Mouse (Mus musculus) hindbrain, embryonic 12.5 days (tissue): ENCODE results near the gene Tectb. TPM values are rescaled to one million over a fixed set of nuclear protein-coding genes. Genes with fewer than 3 reads are reported as not detected.

Source experiments
- ATAC-seq: fragments of 200-750 bp; cut with Nextera tagmentation; 2 replicates; pipeline ENCODE4 v1.8.0; 2017; ENCODE audit warnings: moderate TSS enrichment; ENCODE audit not compliant: low FRiP score
- H3K27ac ChIP-seq: fragments of 300-500 bp; sonication (generic); 2 replicates; pipeline ENCODE4 v1.5.1; 2016; ENCODE audit warnings: mild to moderate bottlenecking
- H3K27me3 ChIP-seq: fragments of 300-500 bp; sonication (generic); 2 replicates; pipeline ENCODE4 v1.6.1; 2016; ENCODE audit warnings: mild to moderate bottlenecking
- H3K36me3 ChIP-seq: fragments of 300-500 bp; sonication (generic); 2 replicates; pipeline ENCODE4 v1.6.1; 2016; ENCODE audit warnings: mild to moderate bottlenecking
- H3K4me1 ChIP-seq: fragments of 300-500 bp; sonication (generic); 2 replicates; pipeline ENCODE4 v1.6.1; 2016
- H3K4me2 ChIP-seq: fragments of 300-500 bp; sonication (generic); replicated peaks from 2 replicates; pipeline ENCODE4 v1.6.1; 2016; ENCODE audit warnings: mild to moderate bottlenecking
- H3K4me3 ChIP-seq: fragments of 300-500 bp; sonication (generic); 2 replicates; pipeline ENCODE4 v1.5.1; 2016; ENCODE audit warnings: mild to moderate bottlenecking
- H3K9ac ChIP-seq: fragments of 300-500 bp; sonication (generic); 2 replicates; pipeline ENCODE4 v1.6.1; 2016; ENCODE audit warnings: mild to moderate bottlenecking, moderate library complexity
- H3K9me3 ChIP-seq: fragments of 300-500 bp; sonication (generic); replicated peaks from 2 replicates; pipeline ENCODE4 v1.6.1; 2016; ENCODE audit warnings: mild to moderate bottlenecking
- WGBS: fragments of 180-500 bp; shearing (Covaris S2); methylation state at CpG from one replicate; pipeline ENCODE4 v1.1.7; 2016; 5-methylcytosine and 5-hydroxymethylcytosine counted together
- polyA plus RNA-seq: library from polyadenylated mRNA; unstranded; fragments of >200 nt; fragmentation: Nextera tagmentation; extraction: Ambion mirVana; gene quantifications from 2 replicates; pipeline ENCODE4 v1.2.1, GENCODE M21; 2016

Tectb gene
- polyA plus RNA-seq, 1 experiment from 2014 or later, result 0.57 TPM

DNA sequence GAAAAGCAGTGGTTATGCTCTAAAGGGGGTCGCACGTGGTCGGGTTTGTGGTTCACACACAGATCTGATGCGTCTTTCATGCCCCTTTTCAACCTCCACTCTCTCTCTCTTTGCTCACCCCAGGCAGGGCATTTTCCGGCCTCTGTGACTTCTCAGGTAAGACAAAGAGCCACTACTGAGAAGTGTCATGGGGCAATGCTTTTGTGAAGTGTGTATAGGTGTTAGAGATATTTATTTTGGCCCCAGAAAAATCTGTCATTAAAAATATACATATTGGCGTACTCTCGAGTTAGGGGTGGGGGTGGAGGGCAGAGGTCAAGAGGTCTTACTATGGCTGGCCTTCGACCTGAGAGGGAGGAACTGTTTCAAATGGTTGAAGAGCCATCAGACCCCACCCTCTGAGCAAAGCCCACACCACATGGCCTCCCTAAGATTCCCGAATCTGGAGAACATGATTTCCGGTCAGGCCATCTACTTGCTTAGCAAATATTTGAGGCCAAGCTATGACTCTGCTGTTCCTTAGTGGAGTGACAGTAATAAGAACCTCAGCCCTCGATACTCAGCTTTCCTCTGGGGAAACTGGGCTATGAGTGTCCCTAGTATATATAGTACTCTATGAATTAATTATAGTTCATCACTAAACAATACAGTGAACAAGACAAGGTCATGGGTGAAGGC is 13.3 kb downstream of the Tectb start:
- H3K27me3 ChIP-seq, result no peaks in the 10 kb centered on the region
- H3K4me1 ChIP-seq, result no peaks in the 10 kb centered on the region
- no peak overlapping the region for H3K27ac ChIP-seq
- 66% methylated on average over 11 of the region's 11 CpGs for WGBS
- no peaks in the 10 kb centered on the region for H3K9me3 ChIP-seq
- no peak overlapping the region for H3K4me2 ChIP-seq
- H3K36me3 ChIP-seq, result no peaks in the 10 kb centered on the region
- H3K9ac ChIP-seq, result no peak overlapping the region
- H3K4me3 ChIP-seq, result no peak overlapping the region
- no peak for ATAC-seq

DNA sequence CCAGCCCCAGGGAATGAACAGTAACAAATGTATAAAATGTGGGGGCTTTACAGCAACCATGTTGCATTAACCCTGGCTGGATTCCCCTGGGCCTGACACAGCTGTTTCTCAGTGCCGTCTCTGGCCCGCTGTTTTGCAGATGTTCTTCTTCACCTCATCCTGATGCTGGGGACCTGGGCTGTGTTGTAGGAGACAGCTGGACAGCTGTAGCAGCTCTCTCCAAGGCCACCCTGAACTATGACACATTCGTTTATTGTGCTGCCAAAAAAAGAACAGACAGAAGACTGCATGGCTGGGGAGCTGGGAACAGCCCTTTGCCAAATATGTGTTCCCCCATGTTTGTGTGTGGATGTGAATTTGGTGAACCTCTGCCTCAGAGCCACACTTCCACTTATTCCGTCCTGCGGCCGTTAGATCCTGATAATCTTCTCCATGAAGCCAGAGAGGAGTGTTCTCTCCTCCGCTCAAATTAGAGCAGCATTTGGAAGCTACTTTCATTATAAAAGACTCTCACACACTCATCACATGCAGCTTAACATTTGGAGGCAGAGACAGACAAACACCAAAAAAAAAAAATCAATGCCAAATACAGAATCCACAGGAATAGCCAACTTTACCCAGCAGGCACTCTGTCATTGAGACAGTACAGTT is 14.1 kb downstream of the Tectb start:
- H3K4me3 ChIP-seq, result no peak overlapping the region
- no peak overlapping the region for H3K4me2 ChIP-seq
- no peak overlapping the region for H3K9ac ChIP-seq
- no peaks in the 10 kb centered on the region for H3K9me3 ChIP-seq
- no peaks in the 10 kb centered on the region for H3K27me3 ChIP-seq
- H3K4me1 ChIP-seq, result no peaks in the 10 kb centered on the region
- 79% methylated on average over 7 of the region's 7 CpGs for WGBS
- no peak for ATAC-seq
- no peaks in the 10 kb centered on the region for H3K36me3 ChIP-seq
- no peak overlapping the region for H3K27ac ChIP-seq

DNA sequence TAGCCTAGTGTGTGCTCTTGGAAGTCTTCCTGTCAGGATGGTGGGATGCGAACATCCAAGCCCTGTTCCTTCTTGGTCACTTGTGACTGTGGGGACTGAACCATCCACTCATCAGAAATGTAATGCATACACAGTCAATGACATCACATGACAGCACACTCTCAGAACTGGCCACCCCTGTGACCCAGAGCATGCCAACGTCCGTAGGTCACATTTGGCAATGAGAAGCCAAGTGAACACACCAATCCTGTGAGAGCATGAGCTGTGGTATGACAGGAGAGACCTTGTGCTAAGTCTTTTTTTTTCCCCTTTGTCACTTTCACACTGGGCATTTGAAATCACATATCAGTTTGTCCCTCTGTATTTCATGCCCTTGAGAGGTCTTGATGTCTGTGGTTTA is 15.0 kb downstream of the Tectb start:
- ATAC-seq, result no peak
- H3K4me3 ChIP-seq, result no peak overlapping the region
- H3K27ac ChIP-seq, result no peak overlapping the region
- H3K27me3 ChIP-seq, result no peaks in the 10 kb centered on the region
- H3K9me3 ChIP-seq, result no peaks in the 10 kb centered on the region
- no peaks in the 10 kb centered on the region for H3K4me1 ChIP-seq
- no peak overlapping the region for H3K9ac ChIP-seq
- no peaks in the 10 kb centered on the region for H3K36me3 ChIP-seq
- WGBS, result 88% methylated on average over 3 of the region's 3 CpGs
- no peak overlapping the region for H3K4me2 ChIP-seq

DNA sequence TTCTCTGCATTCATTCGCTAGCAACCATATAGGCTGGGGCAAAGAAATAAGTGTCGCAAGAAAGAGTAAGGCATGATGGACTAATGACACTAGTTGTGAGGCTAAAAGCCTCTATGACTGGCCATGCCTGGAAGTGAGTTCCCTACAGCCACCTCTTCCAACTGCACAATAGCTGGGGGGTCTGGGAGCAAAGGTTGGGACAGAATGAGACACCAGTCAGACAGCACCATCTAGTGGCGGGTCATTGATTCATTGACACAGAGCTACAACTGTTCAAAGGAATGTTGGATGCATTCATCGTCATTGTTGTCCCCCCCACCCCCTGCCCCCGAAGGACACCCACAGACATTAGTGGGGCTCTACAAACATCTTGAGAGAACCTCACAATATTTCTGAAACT is 17.8 kb downstream of the Tectb start:
- peak; percentile 60 for ATAC-seq
- Histone ChIP-seq H3K4me1 (no peaks in the 10 kb centered on the region), H3K27me3 (no peaks in the 10 kb centered on the region), H3K27ac (no peak overlapping the region), H3K36me3 (no peaks in the 10 kb centered on the region), H3K4me3 (no peak overlapping the region), H3K4me2 (0 out of 2 replicates have a peak overlapping the region, but pooled peaks have one; percentile 17), H3K9ac (no peak overlapping the region), H3K9me3 (no peaks in the 10 kb centered on the region)
- 33% methylated on average over 5 of the region's 5 CpGs for WGBS

DNA sequence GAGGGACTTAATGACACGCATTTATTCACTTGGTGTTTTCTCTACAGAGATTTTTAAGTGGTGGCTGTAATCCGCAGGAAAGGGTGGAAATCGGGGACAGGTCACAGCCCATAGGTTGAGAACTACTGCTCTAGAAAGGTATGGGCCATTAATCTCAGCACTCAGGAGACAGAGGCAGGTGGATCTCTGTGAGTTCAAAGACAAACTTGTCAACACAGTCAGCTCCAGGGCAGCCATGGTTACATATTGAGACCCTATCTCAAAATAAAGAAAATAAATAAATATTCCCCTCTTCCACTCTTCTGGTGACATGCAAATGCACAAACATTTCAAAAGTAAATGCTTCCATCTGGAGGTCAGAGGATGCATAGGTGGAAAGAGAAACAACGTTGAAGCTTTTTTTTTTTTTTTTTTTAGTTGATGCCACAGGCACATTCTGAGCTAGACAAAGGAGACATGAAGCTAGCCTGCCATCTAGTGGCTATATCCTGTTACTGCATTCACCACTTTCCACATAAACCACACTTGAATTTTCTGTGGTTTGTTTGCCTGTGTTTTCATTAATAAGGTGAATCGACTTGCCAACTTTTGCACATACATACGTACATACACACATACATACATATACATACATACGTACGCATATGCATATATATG is 26.1 kb downstream of the Tectb start:
- Histone ChIP-seq H3K27me3 (no peaks in the 10 kb centered on the region; the same call in 1 of the 2 replicates), H3K4me2 (no peak overlapping the region), H3K27ac (no peak overlapping the region), H3K9me3 (no peaks in the 10 kb centered on the region), H3K9ac (no peak overlapping the region), H3K4me3 (no peak overlapping the region), H3K4me1 (no peaks in the 10 kb centered on the region), H3K36me3 (no peaks in the 10 kb centered on the region)
- ATAC-seq, result no peak
- WGBS, result 35% methylated on average over 8 of the region's 8 CpGs

DNA sequence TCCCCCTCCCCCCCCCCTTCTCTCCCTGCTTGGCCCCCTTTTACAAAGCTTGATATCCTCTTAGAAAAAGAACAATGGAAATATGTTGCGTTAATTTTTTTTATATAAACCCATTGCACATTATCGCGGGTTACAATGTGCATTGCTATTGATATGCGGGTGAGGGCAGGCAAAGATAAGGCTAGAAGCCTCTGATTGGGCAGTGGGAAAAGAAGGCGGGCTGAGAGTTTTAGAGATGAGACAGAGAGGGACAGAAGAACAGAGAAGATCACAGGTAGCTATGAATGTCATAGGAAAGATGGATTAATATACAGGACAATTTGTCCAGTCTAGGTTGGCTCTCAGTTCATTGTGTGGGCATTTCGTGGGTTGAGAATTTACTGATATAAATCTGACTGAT is 26.7 kb downstream of the Tectb start:
- ATAC-seq, result no peak
- Histone ChIP-seq H3K9me3 (no peaks in the 10 kb centered on the region), H3K4me1 (no peaks in the 10 kb centered on the region), H3K27me3 (no peaks in the 10 kb centered on the region; the same call in 1 of the 2 replicates), H3K36me3 (no peaks in the 10 kb centered on the region), H3K4me3 (no peak overlapping the region), H3K9ac (no peak overlapping the region), H3K4me2 (no peak overlapping the region), H3K27ac (no peak overlapping the region)
- 61% methylated on average over 6 of the region's 6 CpGs for WGBS

DNA sequence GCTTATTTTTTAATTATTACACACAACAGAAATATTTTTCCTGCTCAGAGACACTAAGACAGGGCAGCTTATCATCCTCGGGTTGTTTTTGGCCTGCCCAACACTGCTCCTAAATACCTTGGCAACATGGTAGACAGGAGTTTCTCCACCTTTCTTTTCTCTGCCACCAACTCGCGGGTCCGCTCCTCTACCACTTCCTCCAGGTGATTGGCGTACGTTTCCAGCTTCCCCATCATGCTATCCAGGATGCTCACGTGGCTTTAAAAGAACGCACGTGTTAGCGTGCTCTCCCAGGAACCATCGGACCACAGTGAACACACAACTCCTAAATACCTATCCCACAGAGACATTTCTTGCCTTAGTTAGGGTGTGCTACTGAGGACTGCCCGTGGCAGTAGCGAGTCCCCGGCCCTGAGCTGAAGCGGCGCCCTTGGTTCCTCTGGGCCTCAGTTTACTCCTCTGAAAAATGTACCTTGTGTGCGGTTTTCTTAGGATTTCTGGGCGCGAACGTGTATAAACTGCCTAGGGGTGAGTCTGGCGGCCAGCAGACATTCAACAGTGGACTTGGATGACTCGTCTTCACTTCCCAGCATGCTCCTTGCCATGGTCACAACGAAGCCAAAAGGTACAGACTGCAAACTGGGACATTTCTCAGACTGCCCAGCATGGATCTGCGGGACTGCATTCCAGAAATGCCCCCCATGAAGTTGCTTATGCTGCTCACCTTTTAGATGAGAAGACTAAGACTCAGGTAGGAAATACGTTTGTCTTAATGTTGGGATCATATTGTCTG is 27.4 kb downstream of the Tectb start:
- ATAC-seq, result no peak
- Histone ChIP-seq H3K4me3 (no peak overlapping the region), H3K27me3 (no peaks in the 10 kb centered on the region; the same call in 1 of the 2 replicates), H3K36me3 (no peaks in the 10 kb centered on the region), H3K4me1 (no peaks in the 10 kb centered on the region), H3K4me2 (no peak overlapping the region), H3K27ac (no peak overlapping the region), H3K9ac (no peak overlapping the region), H3K9me3 (no peaks in the 10 kb centered on the region)
- WGBS, result 65% methylated on average over 25 of the region's 25 CpGs

DNA sequence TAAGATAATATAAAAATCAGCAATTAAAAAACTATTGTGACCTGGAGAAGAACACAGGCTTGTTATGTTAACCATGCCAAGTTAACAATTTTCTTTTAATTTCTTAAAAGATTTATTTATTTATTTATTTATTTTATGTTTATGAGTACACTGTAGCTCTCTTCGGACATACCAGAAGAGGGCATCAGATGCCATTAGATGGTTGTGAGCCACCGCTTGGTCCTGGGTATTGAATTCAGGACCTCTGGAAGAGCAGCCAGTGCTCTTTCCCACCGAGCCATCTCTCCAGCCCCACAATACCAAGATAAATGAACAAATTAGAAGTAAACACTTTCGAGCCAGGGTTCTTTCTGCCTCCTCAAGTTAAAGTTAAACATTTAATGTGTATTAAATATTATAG is 28.1 kb downstream of the Tectb start:
- Histone ChIP-seq H3K9ac (no peak overlapping the region), H3K27me3 (no peaks in the 10 kb centered on the region; the same call in 1 of the 2 replicates), H3K9me3 (no peaks in the 10 kb centered on the region), H3K4me1 (no peaks in the 10 kb centered on the region), H3K4me2 (no peak overlapping the region), H3K36me3 (no peaks in the 10 kb centered on the region), H3K4me3 (no peak overlapping the region), H3K27ac (no peak overlapping the region)
- 79% methylated on average over 4 of the region's 4 CpGs for WGBS
- no peak for ATAC-seq

DNA sequence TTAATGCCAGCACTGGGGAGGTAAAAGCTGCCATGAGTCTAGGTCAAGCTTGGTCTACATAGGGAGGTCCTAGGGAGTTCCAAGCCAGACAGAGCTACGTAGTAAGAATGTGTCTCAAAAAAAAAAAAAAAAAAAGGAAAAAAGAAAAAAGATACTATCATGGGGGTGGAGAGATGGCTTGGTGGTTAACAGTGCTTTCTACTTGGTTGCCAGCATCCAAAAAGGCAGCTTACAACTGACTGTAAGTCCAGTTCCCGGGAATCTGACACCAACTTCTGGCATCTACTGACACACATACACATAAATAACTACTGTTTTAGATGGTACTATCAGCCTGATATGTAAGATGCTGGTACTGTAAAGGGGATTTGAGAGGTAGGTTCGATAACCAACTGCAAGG is 28.6 kb downstream of the Tectb start:
- H3K36me3 ChIP-seq, result no peaks in the 10 kb centered on the region
- no peak overlapping the region for H3K4me2 ChIP-seq
- H3K27ac ChIP-seq, result no peak overlapping the region
- no peaks in the 10 kb centered on the region for H3K4me1 ChIP-seq
- no peak overlapping the region for H3K9ac ChIP-seq
- ATAC-seq, result no peak
- no peak overlapping the region for H3K4me3 ChIP-seq
- no peaks in the 10 kb centered on the region; the same call in 1 of the 2 replicates for H3K27me3 ChIP-seq
- H3K9me3 ChIP-seq, result no peaks in the 10 kb centered on the region
- 91% methylated on average over 3 of the region's 3 CpGs for WGBS

DNA sequence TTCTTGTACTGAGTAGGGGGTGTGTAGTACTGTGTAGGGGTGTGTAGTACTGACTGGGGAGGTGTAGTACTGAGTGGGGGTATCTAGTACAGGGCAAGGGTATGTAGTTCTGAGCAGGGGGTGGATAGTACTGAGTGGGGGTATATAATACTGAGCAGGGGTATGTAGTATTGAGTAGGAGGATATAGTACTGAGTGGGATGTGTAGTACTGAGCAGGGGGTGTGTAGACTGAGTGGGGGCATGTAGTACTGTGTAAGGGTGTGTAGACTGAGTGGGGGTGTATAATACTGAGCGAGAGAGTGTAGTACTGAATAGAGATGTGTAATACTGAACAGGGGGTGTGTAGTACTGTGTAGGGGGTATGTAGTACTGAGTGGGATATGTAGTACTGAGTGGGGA is 31.2 kb downstream of the Tectb start:
- H3K4me2 ChIP-seq, result no peak overlapping the region
- 97% methylated on average over 1 of the region's 1 CpGs for WGBS

DNA sequence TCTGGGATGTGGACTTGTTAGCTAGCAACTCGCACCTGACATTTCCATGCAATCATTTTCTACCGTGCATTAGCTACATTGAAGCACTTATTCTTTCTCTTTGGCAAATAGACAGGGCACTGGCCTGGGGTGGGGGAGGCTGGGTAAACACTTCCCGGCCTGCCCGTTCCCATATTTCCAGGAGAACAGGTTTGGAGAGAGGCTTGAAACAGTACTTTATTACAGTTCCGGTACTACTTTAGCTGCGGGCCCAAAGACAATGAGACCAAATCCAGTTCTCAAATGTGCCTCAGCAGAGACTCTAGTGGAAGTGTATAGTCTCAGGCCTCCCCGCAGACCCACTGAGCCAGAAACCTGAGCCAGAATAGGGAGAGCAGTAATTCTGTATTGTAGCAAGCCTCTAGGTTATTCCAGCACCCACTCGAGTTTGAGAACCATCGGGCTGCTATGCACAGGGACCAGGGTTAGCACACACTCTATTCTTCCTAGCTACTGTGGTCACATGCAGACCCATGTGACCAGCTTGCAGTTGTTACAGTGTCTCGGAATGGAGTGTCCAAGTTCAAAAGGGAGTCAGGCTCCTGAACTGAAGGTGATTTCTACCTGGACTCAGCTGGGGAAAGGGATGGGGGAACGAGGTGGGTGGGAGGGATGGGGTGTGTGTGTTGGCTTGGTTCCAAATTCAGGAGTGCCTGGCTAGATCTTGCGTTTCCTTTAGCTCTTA is 33.2 kb downstream of the Tectb start:
- 92% methylated on average over 12 of the region's 12 CpGs for WGBS
- H3K27me3 ChIP-seq, result no peaks in the 10 kb centered on the region

More for the DNA sequence above, 31.2 kb downstream of the Tectb start:
- Histone ChIP-seq H3K9me3 (no peaks in the 10 kb centered on the region), H3K27ac (no peak overlapping the region), H3K4me1 (no peaks in the 10 kb centered on the region), H3K36me3 (no peaks in the 10 kb centered on the region), H3K27me3 (no peaks in the 10 kb centered on the region), H3K4me3 (no peak overlapping the region), H3K9ac (no peak overlapping the region)
- no peak for ATAC-seq

More for the DNA sequence above, 33.2 kb downstream of the Tectb start:
- Histone ChIP-seq H3K36me3 (no peaks in the 10 kb centered on the region), H3K4me2 (no peak overlapping the region), H3K4me3 (no peak overlapping the region), H3K9me3 (no peaks in the 10 kb centered on the region), H3K27ac (no peak overlapping the region), H3K9ac (no peak overlapping the region), H3K4me1 (peaks cover 5% of the 10 kb centered on the region)
- ATAC-seq, result no peak
